In the genomic region with DNA sequence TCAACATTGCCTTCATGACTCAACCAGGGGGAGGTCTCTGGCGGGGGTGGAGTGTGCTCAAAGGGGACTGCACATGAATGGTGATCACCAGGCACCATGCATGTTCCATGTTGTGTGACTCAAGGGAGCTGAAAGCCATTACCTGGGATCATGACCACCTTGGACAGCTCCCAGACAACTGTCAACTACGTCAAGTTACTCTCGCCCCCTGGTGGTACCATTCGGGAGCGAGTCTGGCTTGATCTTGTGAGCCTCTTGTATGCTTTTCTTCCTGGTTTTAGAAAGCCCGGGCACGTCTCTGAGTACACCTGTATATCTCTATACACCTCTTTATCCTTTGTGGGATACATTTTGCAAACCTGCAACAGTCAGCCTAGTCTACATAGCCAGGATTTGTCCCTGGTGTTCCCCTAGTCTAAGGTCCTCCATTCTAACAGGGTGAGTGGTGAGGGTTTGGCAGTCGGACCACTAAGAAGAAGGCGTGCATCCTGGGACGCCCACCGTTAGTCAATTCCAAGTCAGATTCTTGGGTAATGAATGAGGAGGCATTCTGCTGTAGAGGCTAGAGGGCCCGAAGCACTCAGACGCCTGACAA, we compare ENCODE assay signal across 8 mouse cellular contexts. TPM values are rescaled to one million over a fixed set of nuclear protein-coding genes. Genes with fewer than 3 reads are reported as not detected.
DNase-seq lines count a peak whose midpoint lies in the region; ATAC-seq and TF ChIP-seq lines count a peak whose summit lies in the region.

No protein-coding gene starts in this region.

- H3K4me2 ChIP-seq in forebrain, postnatal 0 days (ENCODE audit: low read depth): peak overlapping the region; percentile 66
- peak overlapping the region; percentile 68 for H3K4me2 ChIP-seq in hindbrain, embryonic 12.5 days (replicated peaks)
- H3K4me2 ChIP-seq in lung, postnatal 0 days (replicated peaks; ENCODE audit: low read depth, low read length): peak overlapping the region; percentile 69

- no peak for TF ChIP-seq EP300 in lung, postnatal 0 days (IDR thresholded peaks at IDR 0.05)

- H3K27ac ChIP-seq in forebrain, postnatal 0 days (ENCODE audit: low read depth, low read length): peak overlapping the region; percentile 97
- H3K27ac ChIP-seq in hindbrain, embryonic 12.5 days: peak overlapping the region; percentile 87
- no peak overlapping the region for H3K27ac ChIP-seq in lung, postnatal 0 days (ENCODE audit: low read length)

- 1% methylated on average over 13 of the region's 13 CpGs for WGBS in forebrain, postnatal 0 days
- under 1% methylated on average over 13 of the region's 13 CpGs for WGBS in hindbrain, embryonic 12.5 days
- WGBS in lung, postnatal 0 days: 1% methylated on average over 13 of the region's 13 CpGs

- peaks cover 12% of the 10 kb centered on the region; the same call in 1 of the 2 replicates for H3K4me1 ChIP-seq in forebrain, postnatal 0 days (ENCODE audit: insufficient read depth)
- H3K4me1 ChIP-seq in hindbrain, embryonic 12.5 days: peaks cover 31% of the 10 kb centered on the region
- no peaks in the 10 kb centered on the region for H3K4me1 ChIP-seq in lung, postnatal 0 days (ENCODE audit: insufficient read depth, low read depth, low read length)

- no peaks in the 10 kb centered on the region for H3K27me3 ChIP-seq in forebrain, postnatal 0 days (ENCODE audit: insufficient read depth, low read length)
- H3K27me3 ChIP-seq in hindbrain, embryonic 12.5 days: peaks cover 48% of the 10 kb centered on the region
- H3K27me3 ChIP-seq in lung, postnatal 0 days (replicated peaks; ENCODE audit: insufficient read depth, low read length): peaks cover 20% of the 10 kb centered on the region

- peak; percentile 86 for TF ChIP-seq CTCF in forebrain, postnatal 0 days (IDR thresholded peaks at IDR 0.05; ENCODE audit: low read depth)
- peak; percentile 86 for TF ChIP-seq CTCF in lung, postnatal 0 days (IDR thresholded peaks at IDR 0.05)

- peak; percentile 44 for ATAC-seq in forebrain, postnatal 0 days
- peak; percentile 45 for ATAC-seq in hindbrain, embryonic 12.5 days (ENCODE audit: low FRiP score)
- peak; percentile 43 for ATAC-seq in lung, postnatal 0 days

- peak overlapping the region; percentile 97 for H3K4me3 ChIP-seq in forebrain, postnatal 0 days (ENCODE audit: low read depth, low read length)
- peak overlapping the region; percentile 92 for H3K4me3 ChIP-seq in hindbrain, embryonic 12.5 days
- H3K4me3 ChIP-seq in lung, postnatal 0 days (ENCODE audit: low read depth, low read length): peak overlapping the region; percentile 44

- H3K9me3 ChIP-seq in forebrain, postnatal 0 days (ENCODE audit: low read length): no peaks in the 10 kb centered on the region
- no peaks in the 10 kb centered on the region for H3K9me3 ChIP-seq in hindbrain, embryonic 12.5 days (replicated peaks)
- H3K9me3 ChIP-seq in lung, postnatal 0 days (ENCODE audit: low read length): no peaks in the 10 kb centered on the region

- peak overlapping the region; percentile 100 for H3K9ac ChIP-seq in forebrain, postnatal 0 days
- H3K9ac ChIP-seq in hindbrain, embryonic 12.5 days: peak overlapping the region; percentile 99
- H3K9ac ChIP-seq in lung, postnatal 0 days (replicated peaks; ENCODE audit: low read depth): no peak overlapping the region

- peak; percentile 57 for DNase-seq in MEL-GATA-1-ER (ENCODE audit: extremely low read depth, low read depth)
- peak; percentile 80 for DNase-seq in cerebellum, adult 11-12 months
- DNase-seq in forebrain, postnatal 0 days: peak; percentile 92
- peak; percentile 85 to 88 for DNase-seq in layer of hippocampus, postnatal 10 days (ENCODE audit: low spot score in 2 of 2)
- peak; percentile 81 for DNase-seq in lung, postnatal 0 days (ENCODE audit: low spot score)
- peak; percentile 61 for DNase-seq in ovary, postnatal 36 days (ENCODE audit: low spot score)
- DNase-seq in thymus, postnatal 14 days: peak; percentile 89

- H3K36me3 ChIP-seq in forebrain, postnatal 0 days (ENCODE audit: insufficient read depth): peaks cover 5% of the 10 kb centered on the region; the same call in 1 of the 2 replicates
- H3K36me3 ChIP-seq in hindbrain, embryonic 12.5 days: peaks cover 7% of the 10 kb centered on the region
- no peaks in the 10 kb centered on the region for H3K36me3 ChIP-seq in lung, postnatal 0 days (ENCODE audit: insufficient read depth, low read length)

RNA-seq across cellular contexts. Expression of gene Npdc1, which starts 3.3 kb away (rescaled TPM):
- total RNA-seq in forebrain, postnatal 0 days (2014; rRNA removed): 179 and 188 TPM in 2 replicates
- 413 and 442 TPM in 2 replicates for polyA plus RNA-seq in forebrain, postnatal 0 days (2015; fragmentation: Nextera tagmentation; extraction: Ambion mirVana)
- 216 and 225 TPM in 2 replicates for polyA plus RNA-seq in hindbrain, embryonic 12.5 days (2016; fragmentation: Nextera tagmentation; extraction: Ambion mirVana)
- 100 to 1,000 TPM; 416 to 446 TPM for total RNA-seq in layer of hippocampus, postnatal 10 days (2021)
- polyA plus RNA-seq in lung, postnatal 0 days (2015; fragmentation: Nextera tagmentation; extraction: Ambion mirVana): 42.7 and 45.3 TPM in 2 replicates

RNA-seq across cellular contexts. Expression of gene Entpd2, which starts 6.8 kb away (rescaled TPM):
- 8.2 and 13.5 TPM in 2 replicates for total RNA-seq in forebrain, postnatal 0 days (2014; rRNA removed)
- 14.2 and 18.2 TPM in 2 replicates for polyA plus RNA-seq in forebrain, postnatal 0 days (2015; fragmentation: Nextera tagmentation; extraction: Ambion mirVana)
- 0.22 and 0.46 TPM in 2 replicates for polyA plus RNA-seq in hindbrain, embryonic 12.5 days (2016; fragmentation: Nextera tagmentation; extraction: Ambion mirVana)
- total RNA-seq in layer of hippocampus, postnatal 10 days (2021): 10 to 100 TPM; 26.1 to 26.6 TPM
- 2.6 and 2.8 TPM in 2 replicates for polyA plus RNA-seq in lung, postnatal 0 days (2015; fragmentation: Nextera tagmentation; extraction: Ambion mirVana)

RNA-seq across cellular contexts. Expression of gene Fut7, which starts 20.6 kb away (rescaled TPM):
- total RNA-seq in forebrain, postnatal 0 days (2014; rRNA removed): 1.3 TPM in 1 of 2 replicates, not detected in the other
- 0.17 and 0.23 TPM in 2 replicates for polyA plus RNA-seq in forebrain, postnatal 0 days (2015; fragmentation: Nextera tagmentation; extraction: Ambion mirVana)
- polyA plus RNA-seq in hindbrain, embryonic 12.5 days (2016; fragmentation: Nextera tagmentation; extraction: Ambion mirVana): 0.53 TPM in 1 of 2 replicates, not detected in the other
- under 1 TPM; 0.33 to 0.78 TPM for total RNA-seq in layer of hippocampus, postnatal 10 days (2021)
- 0.32 and 0.45 TPM in 2 replicates for polyA plus RNA-seq in lung, postnatal 0 days (2015; fragmentation: Nextera tagmentation; extraction: Ambion mirVana)

RNA-seq across cellular contexts. Expression of gene Abca2, which starts 26.0 kb away (rescaled TPM):
- 51.5 and 67.4 TPM in 2 replicates for total RNA-seq in forebrain, postnatal 0 days (2014; rRNA removed)
- polyA plus RNA-seq in forebrain, postnatal 0 days (2015; fragmentation: Nextera tagmentation; extraction: Ambion mirVana): 8.8 and 10.5 TPM in 2 replicates
- 10.1 and 10.6 TPM in 2 replicates for polyA plus RNA-seq in hindbrain, embryonic 12.5 days (2016; fragmentation: Nextera tagmentation; extraction: Ambion mirVana)
- 100 to 1,000 TPM; 107 to 118 TPM for total RNA-seq in layer of hippocampus, postnatal 10 days (2021)
- polyA plus RNA-seq in lung, postnatal 0 days (2015; fragmentation: Nextera tagmentation; extraction: Ambion mirVana): 2.7 and 4.0 TPM in 2 replicates

RNA-seq across cellular contexts. Expression of gene Sapcd2, which starts 30.4 kb away (rescaled TPM):
- 13.2 and 13.9 TPM in 2 replicates for total RNA-seq in forebrain, postnatal 0 days (2014; rRNA removed)
- polyA plus RNA-seq in forebrain, postnatal 0 days (2015; fragmentation: Nextera tagmentation; extraction: Ambion mirVana): 9.5 and 12.7 TPM in 2 replicates
- polyA plus RNA-seq in hindbrain, embryonic 12.5 days (2016; fragmentation: Nextera tagmentation; extraction: Ambion mirVana): 31.9 and 41.4 TPM in 2 replicates
- total RNA-seq in layer of hippocampus, postnatal 10 days (2021): 10 to 100 TPM; 16.0 to 18.3 TPM
- 2.2 and 2.4 TPM in 2 replicates for polyA plus RNA-seq in lung, postnatal 0 days (2015; fragmentation: Nextera tagmentation; extraction: Ambion mirVana)

Comparison
In these comparisons a context has a peak if more than half of its experiments do, and no peak if none do; other contexts are left out.
1. H3K4me3 ChIP-seq: peak in every context shown above with its lines; median percentile 97 in forebrain, postnatal 0 days; 92 in hindbrain, embryonic 12.5 days; 44 in lung, postnatal 0 days.